Mouse (Mus musculus): Measurements from ENCODE around the gene Klhdc4. TPM values are rescaled to one million over a fixed set of nuclear protein-coding genes. Genes with fewer than 3 reads are reported as not detected.

Klhdc4 gene
- total RNA-seq, 1 experiment from 2014 or later: 25.7 TPM

DNA sequence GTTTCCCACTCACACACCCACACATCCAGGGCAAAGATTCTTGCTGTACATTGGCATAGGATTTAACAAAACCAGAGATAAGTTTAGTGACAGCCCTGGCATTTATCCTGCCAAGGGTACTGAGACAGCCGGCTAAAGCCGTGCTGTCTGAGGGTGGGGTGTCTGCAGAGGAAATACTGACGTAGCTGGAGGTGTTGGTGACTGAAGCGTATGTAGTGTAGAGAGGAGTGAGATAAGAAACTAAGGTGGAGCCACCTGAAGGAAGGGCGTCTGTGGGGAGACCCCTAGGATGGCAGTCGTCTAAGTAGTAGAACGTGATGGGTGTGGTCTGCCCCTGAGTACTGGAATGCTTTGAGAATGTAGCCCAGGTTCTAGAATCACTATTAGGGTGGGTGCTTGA, 23.1 kb upstream of the Klhdc4 start:
- no peak for ATAC-seq (replicated peaks in 1 of 2; ENCODE audit: insufficient read depth in 1 of 2, low FRiP score in 2 of 2, low TSS enrichment in 1 of 2, low read depth in 1 of 2, poor library complexity in 2 of 2, severe bottlenecking in 2 of 2)

DNA sequence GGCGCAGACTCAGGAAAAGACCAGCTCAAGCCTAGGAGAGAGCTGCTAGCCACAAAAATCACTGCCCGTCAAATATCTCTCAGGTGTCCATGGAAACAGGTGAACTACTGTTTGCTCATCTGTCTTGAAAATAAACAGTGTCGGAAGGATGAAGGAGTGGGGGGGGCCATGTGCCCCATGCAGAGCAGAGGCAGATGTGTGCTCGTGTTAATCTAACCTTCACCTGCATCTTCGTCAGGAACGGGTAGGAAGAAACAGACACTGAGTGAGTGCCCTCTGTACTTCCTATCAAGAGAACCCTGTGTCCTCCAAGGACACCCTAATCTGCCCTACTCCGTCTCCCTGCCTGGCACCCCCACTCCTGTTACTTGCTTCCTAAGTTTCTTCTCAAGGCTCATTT, 22.3 kb upstream of the Klhdc4 start:
- no peak for ATAC-seq (replicated peaks in 1 of 2; ENCODE audit: insufficient read depth in 1 of 2, low FRiP score in 2 of 2, low TSS enrichment in 1 of 2, low read depth in 1 of 2, poor library complexity in 2 of 2, severe bottlenecking in 2 of 2)

DNA sequence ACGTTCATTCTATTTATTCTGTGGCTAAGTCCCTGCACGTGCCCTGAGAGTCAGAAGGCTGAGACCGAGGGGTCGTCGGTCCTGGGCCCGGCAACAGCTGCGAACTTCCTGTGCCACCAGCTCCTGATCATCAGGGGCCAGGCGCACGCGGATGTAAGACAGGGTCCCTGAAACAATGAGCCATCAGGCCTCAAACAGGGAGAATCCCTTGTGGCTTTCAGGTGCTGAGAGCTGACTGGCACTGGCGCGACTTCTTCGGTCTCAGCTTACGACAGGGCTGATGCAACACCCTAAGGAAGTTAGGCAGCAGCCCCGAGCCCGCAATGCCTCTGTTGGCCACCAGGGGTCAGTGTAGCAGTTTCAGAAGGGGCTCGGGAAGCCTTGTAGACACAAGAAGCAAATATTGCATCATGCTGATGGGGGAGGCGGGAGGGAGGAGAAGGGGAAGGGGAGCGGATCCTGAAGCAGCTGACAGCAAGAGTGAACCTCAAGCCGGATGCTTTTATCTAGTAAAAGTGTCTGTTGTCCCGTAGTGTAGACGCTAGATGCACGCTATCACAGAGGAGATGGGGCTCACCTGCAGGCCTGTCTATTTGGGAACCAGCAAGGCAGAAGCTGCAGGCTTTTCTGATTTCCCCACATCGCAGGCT, 21.6 kb upstream of the Klhdc4 start:
- ATAC-seq (replicated peaks in 1 of 2; ENCODE audit: insufficient read depth in 1 of 2, low FRiP score in 2 of 2, low TSS enrichment in 1 of 2, low read depth in 1 of 2, poor library complexity in 2 of 2, severe bottlenecking in 2 of 2): peak; percentile 84 to 86

DNA sequence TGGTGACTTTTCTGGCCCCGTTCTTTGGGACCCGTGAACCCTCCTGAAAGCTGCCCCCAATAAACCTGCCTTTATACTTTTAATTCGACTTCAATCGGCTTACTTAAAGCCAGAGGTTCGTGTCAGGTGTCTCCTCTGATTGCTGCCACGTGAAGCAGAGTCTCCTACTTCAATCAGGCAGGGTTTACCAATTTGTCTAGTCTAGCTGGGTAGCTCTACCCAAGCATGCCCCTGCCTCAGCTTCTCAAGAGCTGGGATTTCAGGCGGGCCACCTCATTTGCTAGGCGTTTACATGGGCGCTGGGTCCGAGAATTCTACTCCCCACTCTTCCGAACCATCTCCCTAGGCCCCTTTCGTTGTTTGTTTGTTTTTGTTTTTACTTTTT, 21.1 kb upstream of the Klhdc4 start:
- no peak for ATAC-seq (replicated peaks in 1 of 2; ENCODE audit: insufficient read depth in 1 of 2, low FRiP score in 2 of 2, low TSS enrichment in 1 of 2, low read depth in 1 of 2, poor library complexity in 2 of 2, severe bottlenecking in 2 of 2)

DNA sequence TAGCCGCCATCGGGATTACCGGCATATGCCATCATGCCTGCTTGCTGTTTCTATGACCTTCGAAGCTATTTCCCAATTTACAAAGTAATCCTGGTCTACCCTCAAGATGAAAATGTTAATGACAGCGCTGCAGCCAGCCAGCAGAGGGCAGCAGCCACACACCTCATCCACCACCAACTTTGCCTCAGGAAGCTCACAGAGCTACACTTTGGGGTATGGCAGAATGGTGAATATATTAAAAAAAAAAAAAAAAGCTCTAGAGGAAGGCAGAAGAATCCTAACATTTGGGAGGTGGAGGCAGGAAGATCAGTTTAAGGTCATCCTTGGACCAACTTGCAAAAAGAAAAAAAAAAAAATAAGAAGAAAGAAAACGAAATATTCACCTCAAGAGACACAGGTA, 20.6 kb upstream of the Klhdc4 start:
- ATAC-seq (replicated peaks in 1 of 2; ENCODE audit: insufficient read depth in 1 of 2, low FRiP score in 2 of 2, low TSS enrichment in 1 of 2, low read depth in 1 of 2, poor library complexity in 2 of 2, severe bottlenecking in 2 of 2): peak; percentile 56 to 72

DNA sequence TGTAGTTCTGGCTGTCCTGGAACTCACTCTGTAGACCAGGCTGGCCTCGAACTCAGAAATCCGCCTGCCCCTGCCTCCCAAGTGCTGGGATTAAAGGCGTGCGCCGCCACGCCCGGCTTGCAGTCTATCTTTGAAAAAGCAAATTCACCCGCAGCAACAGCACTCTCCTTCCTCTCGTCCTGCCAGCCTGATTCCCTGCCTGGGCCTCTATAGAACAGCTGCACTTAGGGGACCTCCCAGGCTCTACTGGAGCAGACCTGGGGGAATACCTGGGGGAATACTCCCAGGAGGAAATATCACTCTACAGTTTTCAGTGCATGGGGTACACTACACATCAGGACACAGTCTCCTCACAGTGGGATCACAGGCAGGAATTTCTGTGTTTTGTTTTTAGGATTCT, 19.9 kb upstream of the Klhdc4 start:
- no peak for ATAC-seq (replicated peaks in 1 of 2; ENCODE audit: insufficient read depth in 1 of 2, low FRiP score in 2 of 2, low TSS enrichment in 1 of 2, low read depth in 1 of 2, poor library complexity in 2 of 2, severe bottlenecking in 2 of 2)

DNA sequence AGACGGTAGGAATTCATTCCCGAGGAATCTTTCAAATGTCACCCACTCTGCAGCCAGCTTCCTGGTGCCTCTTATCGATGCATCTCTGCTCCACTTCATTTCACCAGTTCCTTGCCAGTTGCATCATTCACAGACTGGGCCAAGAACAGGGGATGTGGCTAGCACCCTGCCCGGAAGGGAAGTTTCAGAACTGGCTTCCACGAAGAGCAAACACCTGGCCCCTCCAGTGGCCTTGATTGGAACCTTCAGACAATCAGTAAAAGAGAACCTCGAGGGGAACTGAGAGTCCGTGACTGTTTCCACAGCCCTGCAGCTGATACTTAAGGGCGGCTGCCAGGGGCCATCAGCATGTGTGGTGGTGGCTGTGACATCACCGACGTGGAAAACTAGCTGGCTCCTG, 19.1 kb upstream of the Klhdc4 start:
- peak; percentile 33 to 37; a peak in 2 of 4 replicates for ATAC-seq (replicated peaks in 1 of 2; ENCODE audit: insufficient read depth in 1 of 2, low FRiP score in 2 of 2, low TSS enrichment in 1 of 2, low read depth in 1 of 2, poor library complexity in 2 of 2, severe bottlenecking in 2 of 2)

DNA sequence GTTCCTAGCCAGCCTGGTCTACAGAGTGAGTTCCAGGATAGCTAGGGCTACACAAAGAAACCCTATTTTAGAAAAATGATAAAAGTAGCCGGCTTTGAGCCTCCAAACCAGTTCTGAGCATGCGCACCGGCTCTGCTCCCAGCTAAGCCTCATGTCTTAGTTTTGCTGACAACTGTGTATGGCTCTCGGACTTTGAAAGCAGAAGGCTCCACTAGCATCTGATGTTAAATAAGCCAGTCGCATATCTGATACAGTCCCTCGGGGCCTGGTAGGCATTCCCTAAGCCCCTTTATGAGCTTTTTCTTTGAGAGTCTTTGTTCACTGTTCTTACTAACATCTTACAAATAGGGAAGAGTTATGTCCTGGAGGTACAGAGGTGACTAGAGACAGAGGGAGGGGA, 18.6 kb upstream of the Klhdc4 start:
- no peak for ATAC-seq (replicated peaks in 1 of 2; ENCODE audit: insufficient read depth in 1 of 2, low FRiP score in 2 of 2, low TSS enrichment in 1 of 2, low read depth in 1 of 2, poor library complexity in 2 of 2, severe bottlenecking in 2 of 2)

DNA sequence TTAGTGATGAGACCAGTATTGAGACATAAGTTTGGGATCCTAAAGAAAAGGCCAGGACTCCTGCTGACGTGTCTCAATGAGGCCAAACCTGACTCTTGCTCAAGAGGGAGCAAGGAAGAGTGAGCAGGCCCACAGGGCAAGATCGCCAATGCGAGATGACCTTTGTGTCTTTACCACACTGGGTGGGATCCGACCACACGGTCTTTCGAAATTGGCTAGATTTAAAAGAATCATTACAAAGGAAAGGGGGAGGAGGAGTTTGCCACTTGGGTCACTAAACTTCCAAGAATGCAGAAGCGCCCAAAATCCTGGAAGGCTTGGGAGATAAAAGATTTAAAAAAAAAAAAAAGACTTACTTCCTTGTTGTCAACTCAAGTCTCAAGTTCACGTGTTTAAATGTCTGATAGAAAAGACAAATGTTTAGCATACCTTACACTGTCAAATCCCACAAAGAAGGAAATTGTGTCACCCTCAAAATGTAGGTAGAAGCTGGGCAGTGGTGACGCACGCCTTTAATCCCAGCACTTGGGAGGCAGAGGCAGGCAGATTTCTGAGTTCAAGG, 18.0 kb upstream of the Klhdc4 start:
- no peak for ATAC-seq (replicated peaks in 1 of 2; ENCODE audit: insufficient read depth in 1 of 2, low FRiP score in 2 of 2, low TSS enrichment in 1 of 2, low read depth in 1 of 2, poor library complexity in 2 of 2, severe bottlenecking in 2 of 2)

DNA sequence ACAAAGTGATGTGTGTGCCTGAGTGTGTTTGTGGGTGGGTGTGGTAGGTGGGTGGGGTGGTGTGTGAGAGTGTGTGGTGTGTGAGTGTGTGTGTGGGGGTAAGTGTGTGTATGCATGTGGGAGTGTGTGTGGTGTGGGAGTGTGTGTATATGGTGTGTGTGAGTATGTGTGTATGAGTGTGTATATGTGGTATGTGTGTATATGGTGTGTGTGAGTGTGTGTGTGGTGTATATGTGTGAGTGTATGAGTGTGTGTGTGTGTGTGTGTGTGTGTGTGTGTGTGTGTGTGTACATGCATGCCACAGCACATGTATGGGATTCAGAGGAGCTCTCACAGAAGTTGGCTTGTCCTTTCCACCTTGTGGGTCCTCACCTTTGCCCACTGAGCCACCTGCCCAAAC, 17.4 kb upstream of the Klhdc4 start:
- no peak for ATAC-seq (replicated peaks in 1 of 2; ENCODE audit: insufficient read depth in 1 of 2, low FRiP score in 2 of 2, low TSS enrichment in 1 of 2, low read depth in 1 of 2, poor library complexity in 2 of 2, severe bottlenecking in 2 of 2)

DNA sequence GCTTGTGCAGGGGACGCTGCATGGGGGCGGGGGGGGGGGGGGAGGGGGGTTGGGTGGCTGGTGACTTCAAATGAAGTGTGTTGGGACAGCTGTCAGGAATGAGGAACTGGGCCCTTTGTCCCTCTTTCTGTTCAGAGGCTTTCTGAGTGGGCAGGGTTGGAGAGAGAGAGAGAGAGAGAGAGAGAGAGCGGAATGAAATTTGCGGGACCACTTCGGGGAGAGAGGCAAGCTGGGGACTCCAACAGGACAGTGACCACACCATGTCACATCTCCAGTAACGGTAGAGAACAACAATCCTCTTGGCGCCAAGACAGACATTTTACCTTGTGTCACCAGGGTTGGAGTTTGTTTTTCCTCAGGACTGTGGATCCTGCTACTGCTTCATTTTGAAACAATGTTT, 15.4 kb upstream of the Klhdc4 start:
- no peak; a peak in 1 of 4 replicates for ATAC-seq (replicated peaks in 1 of 2; ENCODE audit: insufficient read depth in 1 of 2, low FRiP score in 2 of 2, low TSS enrichment in 1 of 2, low read depth in 1 of 2, poor library complexity in 2 of 2, severe bottlenecking in 2 of 2)

DNA sequence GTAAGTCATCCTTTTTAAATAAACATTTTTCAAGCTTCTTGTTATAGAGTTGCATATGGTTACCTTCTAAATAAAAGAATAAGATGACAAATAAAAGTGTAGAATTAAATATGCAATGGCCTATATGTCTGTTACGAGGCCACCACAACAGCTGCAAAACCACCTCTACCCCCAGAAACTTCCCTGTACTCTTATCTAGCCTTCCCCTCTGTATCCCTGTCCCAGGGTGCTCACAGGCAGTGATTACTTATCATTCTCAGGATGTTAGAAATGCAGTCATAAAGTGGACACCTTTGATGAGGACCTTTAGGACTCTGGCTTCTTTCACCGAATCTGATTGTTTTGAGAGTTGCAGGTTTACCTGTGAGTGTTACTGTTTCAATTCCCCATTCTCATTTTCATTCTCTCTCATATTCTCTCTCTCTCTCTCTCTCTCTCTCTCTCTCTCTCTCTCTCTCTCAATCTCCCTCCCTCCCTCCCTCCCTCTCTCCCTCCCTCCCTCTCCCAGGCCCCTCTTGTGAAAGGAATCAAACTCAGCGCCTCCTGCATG, 13.9 kb upstream of the Klhdc4 start:
- ATAC-seq (replicated peaks in 1 of 2; ENCODE audit: insufficient read depth in 1 of 2, low FRiP score in 2 of 2, low TSS enrichment in 1 of 2, low read depth in 1 of 2, poor library complexity in 2 of 2, severe bottlenecking in 2 of 2): no peak

DNA sequence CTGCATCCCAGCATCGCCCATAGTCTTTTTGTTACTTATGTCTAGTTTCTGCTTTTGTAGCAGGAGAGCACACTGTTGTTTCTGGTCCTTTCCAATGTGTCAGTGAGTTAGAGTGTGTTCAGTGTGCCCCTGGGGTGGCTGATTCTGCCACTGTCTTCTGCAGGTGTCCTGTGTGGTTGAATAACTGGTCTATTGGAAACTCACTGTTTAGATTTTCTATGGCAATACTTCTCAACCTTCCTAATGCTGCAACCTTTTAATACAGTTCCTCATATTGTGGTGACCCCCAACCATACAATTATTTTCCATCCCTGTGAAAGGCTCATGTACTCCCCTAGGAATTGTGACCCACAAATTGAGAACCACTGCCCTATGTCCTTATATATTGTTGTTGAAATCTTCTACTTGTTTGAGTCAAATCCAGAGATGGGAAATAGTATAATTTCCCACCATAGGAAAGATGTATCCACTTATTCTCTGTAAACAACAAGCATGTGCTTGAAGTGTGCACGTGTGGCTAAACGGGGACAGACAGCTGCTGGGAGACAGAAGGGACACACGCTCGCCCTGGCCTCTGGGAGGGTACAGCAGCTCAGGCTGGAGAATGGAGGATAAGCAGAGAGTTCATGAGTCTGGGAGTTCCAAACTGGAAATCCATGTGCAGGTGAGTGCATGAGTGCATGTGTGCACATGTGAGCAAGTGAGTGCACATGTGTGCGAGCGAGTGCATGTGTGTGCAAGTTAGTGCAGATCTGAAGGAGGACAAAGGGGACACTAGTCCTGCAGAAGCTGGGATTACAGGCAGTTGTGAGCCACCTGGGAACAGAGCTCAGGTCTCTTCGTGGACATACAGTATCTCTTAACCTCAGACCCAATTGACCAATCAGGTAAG, 12.9 kb upstream of the Klhdc4 start:
- no peak for ATAC-seq (replicated peaks in 1 of 2; ENCODE audit: insufficient read depth in 1 of 2, low FRiP score in 2 of 2, low TSS enrichment in 1 of 2, low read depth in 1 of 2, poor library complexity in 2 of 2, severe bottlenecking in 2 of 2)

DNA sequence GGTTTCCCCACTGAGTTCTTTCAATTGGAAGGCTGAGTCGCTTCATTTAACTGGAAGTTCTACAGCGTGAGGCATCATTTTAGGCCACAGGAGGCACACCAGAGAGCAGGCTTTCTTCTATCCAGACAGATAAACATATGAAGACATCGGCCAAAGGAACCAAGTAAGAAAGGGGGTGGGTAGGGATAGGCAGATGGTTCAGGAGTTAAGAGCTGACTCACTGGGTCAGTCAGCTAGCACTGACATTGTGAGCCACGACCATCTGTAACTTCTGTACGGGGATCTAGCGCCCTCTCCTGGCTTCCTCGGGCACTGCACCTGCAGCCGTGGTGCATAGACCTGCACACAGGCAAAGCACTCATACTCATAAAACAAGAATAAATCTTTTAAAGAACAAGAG, 11.9 kb upstream of the Klhdc4 start:
- ATAC-seq (replicated peaks in 1 of 2; ENCODE audit: insufficient read depth in 1 of 2, low FRiP score in 2 of 2, low TSS enrichment in 1 of 2, low read depth in 1 of 2, poor library complexity in 2 of 2, severe bottlenecking in 2 of 2): peak in 1 of 2 experiments; percentile 36; a peak in 1 of 4 replicates

DNA sequence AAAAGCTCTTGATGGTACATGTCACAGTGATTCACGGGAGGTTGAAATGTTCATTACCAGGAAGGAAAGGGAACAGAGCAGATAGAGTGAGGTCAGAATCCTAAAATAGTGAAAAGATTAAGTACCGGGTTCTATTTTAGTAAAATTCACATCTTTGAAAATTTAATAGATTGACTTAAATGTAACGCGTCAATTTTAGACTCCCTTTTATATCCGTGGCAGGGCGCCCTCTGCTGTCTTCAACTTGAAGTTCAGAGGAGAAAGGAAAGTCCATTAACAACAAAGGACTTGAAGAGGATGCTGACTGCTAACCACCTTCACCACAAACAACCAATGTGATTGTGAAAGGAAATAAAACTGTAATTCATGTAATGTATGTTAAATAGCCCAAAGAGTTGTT, 3.1 kb upstream of the Klhdc4 start:
- ATAC-seq (replicated peaks in 1 of 2; ENCODE audit: insufficient read depth in 1 of 2, low FRiP score in 2 of 2, low TSS enrichment in 1 of 2, low read depth in 1 of 2, poor library complexity in 2 of 2, severe bottlenecking in 2 of 2): peak; percentile 75 to 80; a peak in 2 of 4 replicates

DNA sequence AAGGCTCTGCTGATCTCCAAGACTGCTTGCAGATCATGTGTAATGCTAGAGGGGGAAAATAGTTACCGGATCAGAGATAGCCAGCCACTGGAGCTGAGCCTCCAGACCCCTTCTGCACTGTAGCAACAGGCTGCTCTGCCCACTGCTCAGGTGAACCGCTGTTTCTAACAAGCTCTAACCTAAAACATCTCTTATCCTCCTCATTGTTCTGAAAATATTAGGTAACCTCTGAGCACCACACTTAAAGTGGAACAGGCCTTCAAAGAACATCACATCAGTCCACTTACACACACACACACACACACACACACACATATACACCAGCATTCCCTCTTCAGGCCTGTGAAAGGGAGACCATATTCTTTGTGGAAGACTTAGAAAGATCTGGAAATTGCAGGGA, 2.7 kb upstream of the Klhdc4 start:
- ATAC-seq (replicated peaks in 1 of 2; ENCODE audit: insufficient read depth in 1 of 2, low FRiP score in 2 of 2, low TSS enrichment in 1 of 2, low read depth in 1 of 2, poor library complexity in 2 of 2, severe bottlenecking in 2 of 2): no peak

DNA sequence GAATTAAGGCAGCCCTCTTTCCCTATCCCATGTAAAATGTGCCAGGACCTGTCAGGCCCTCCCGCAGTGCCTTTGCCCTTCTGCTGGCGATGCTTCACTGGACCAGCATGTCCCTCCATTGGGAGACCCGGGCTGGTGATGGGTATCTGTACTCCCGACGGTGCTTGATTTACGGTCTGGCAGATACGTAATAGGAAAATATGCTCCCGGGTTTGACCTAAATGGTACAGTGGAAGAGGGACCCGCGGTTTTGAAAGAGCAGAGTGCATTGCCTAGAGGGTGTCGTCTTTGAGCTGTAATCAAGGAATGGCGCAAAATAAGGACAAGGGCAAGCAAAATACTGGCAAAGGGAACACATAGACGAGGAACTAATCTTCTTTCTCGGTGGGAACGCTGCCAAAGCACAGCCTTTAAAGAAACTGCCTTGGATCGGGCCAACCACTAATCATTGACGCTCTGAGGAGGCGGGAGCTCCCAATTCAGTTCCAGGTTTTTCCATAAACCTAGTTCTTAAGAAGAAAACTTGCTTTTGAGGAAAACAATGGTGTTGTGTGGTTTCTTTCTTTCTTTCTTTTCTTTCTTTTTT, 501 bp upstream of the Klhdc4 start:
- ATAC-seq (replicated peaks in 1 of 2; ENCODE audit: insufficient read depth in 1 of 2, low FRiP score in 2 of 2, low TSS enrichment in 1 of 2, low read depth in 1 of 2, poor library complexity in 2 of 2, severe bottlenecking in 2 of 2): peak; percentile 58 to 73
